Mouse (Mus musculus): Measurements from ENCODE around the gene Nuf2. TPM values are rescaled to one million over a fixed set of nuclear protein-coding genes. Genes with fewer than 3 reads are reported as not detected.

Gene Nuf2
- total and polyA plus RNA-seq, 3 experiments, result 53.5 to 119 (median 104) TPM

DNA sequence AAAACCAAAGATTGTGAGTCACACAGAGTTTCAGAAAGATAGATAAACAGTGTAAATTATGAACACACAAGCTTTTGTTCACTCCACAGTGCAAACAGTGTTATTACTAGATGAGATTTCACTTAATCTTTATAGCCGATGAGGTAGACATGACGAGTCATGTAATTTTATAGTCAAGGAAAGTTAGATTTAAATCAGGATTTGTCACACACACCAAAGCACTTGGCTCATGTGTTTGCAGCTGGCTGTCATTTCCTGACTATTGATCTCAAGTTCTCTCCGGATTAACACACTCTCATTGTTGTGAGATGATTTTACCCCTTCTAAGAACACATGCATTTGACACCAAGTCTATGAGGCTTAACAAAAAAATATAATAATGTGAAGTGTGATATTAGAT, 48.3 kb upstream of the Nuf2 start:
- H3K4me1 ChIP-seq (ENCODE audit: control insufficient read depth in 1 of 2, insufficient read depth in 2 of 2), result no peaks in the 10 kb centered on the region
- H3K9me3 ChIP-seq (replicated peaks; ENCODE audit: low read length), result no peaks in the 10 kb centered on the region
- TF ChIP-seq ZNF384 (IDR thresholded peaks at IDR 0.05; ENCODE audit: low read depth, low read length) (no peak), ELF1 (IDR thresholded peaks at IDR 0.05; ENCODE audit: low read depth, low read length) (no peak), POLR2AphosphoS2 (IDR thresholded peaks at IDR 0.05; ENCODE audit: low read depth, low read length) (no peak), USF2 (conservative IDR thresholded peaks at IDR 0.05; ENCODE audit: low read depth, low read length) (no peak), CHD2 (IDR thresholded peaks at IDR 0.05; ENCODE audit: low read length) (no peak), SMC3 (IDR thresholded peaks at IDR 0.05; ENCODE audit: low read depth, low read length) (no peak), MAFK (IDR thresholded peaks at IDR 0.05; ENCODE audit: insufficient replicate concordance, low read length) (no peak), JUND (conservative IDR thresholded peaks at IDR 0.05; ENCODE audit: low read depth, low read length) (no peak), KAT2A (IDR thresholded peaks at IDR 0.05; ENCODE audit: insufficient replicate concordance, low read length) (no peak), HCFC1 (IDR thresholded peaks at IDR 0.05; ENCODE audit: low read depth, low read length) (no peak), SIN3A (IDR thresholded peaks at IDR 0.05; ENCODE audit: low read length) (no peak), MAX (IDR thresholded peaks at IDR 0.05; ENCODE audit: low read length) (no peak), JUN (IDR thresholded peaks at IDR 0.05; ENCODE audit: insufficient read depth, low read depth, low read length) (no peak), IRF4 (IDR thresholded peaks at IDR 0.05; ENCODE audit: low read depth, low read length) (no peak), USF1 (IDR thresholded peaks at IDR 0.05; ENCODE audit: low read depth, low read length) (no peak), TCF12 (IDR thresholded peaks at IDR 0.05; ENCODE audit: low read depth, low read length) (no peak), E2F4 (IDR thresholded peaks at IDR 0.05; ENCODE audit: insufficient replicate concordance, low read depth, low read length) (no peak), NRF1 (IDR thresholded peaks at IDR 0.05; ENCODE audit: low read depth, low read length) (no peak), PAX5 (IDR thresholded peaks at IDR 0.05; ENCODE audit: low read length) (no peak), ZKSCAN1 (IDR thresholded peaks at IDR 0.05; ENCODE audit: borderline replicate concordance, low read depth, low read length) (no peak)
- dilution Hi-C loops (cut with MboI; ENCODE audit: extremely low pct_ligation_motif_present, extremely low pct_unique_long_range_greater_than_20kb, low sequenced_read_pairs) (no loop called here), in situ Hi-C loops (cut with MboI; ENCODE audit: low pct_ligation_motif_present, low pct_unique_long_range_greater_than_20kb, low sequenced_read_pairs) (no loop called here)
- no peak overlapping the region for H3K9ac ChIP-seq (ENCODE audit: insufficient read depth, low read depth)
- H3K4me2 ChIP-seq (ENCODE audit: insufficient read depth, low read depth, poor library complexity, severe bottlenecking), result no peak overlapping the region
- no peaks in the 10 kb centered on the region for H3K36me3 ChIP-seq (replicated peaks in 1 of 2; ENCODE audit: control insufficient read depth in 1 of 2, insufficient read depth in 1 of 2, low read length in 1 of 2)
- no peak overlapping the region for H3K4me3 ChIP-seq (replicated peaks in 1 of 3; ENCODE audit: low read depth in 2 of 3, low read length in 2 of 3, poor library complexity in 1 of 3)
- H3K27ac ChIP-seq (ENCODE audit: insufficient read depth, low read depth), result no peak overlapping the region
- no peak for DNase-seq (ENCODE audit: extremely low read depth)
- H3K27me3 ChIP-seq (replicated peaks), result peaks cover 2% of the 10 kb centered on the region
- no peaks in the 10 kb centered on the region for H3K79me2 ChIP-seq (replicated peaks; ENCODE audit: control insufficient read depth, extremely low read depth, insufficient read depth, poor library complexity, severe bottlenecking)

DNA sequence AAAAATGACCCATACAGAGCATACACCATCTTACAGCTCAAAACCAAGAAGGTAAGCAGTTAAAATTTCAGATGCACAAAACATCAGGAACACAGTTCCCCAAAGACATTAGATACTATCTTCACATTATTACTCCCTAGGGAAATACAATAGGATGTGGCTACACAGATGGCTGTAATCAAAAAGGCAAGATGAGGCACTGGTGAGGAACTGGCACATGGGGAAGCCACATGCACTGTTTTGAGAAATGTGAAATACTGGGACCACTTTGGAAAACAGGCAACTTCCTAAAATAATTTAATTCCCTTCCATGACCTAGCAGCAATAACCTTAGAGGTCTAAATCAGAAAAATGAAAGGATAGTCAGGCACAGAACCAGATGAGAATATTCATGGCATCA, 42.9 kb upstream of the Nuf2 start:
- Histone ChIP-seq H3K36me3 (replicated peaks in 1 of 2; ENCODE audit: control insufficient read depth in 1 of 2, insufficient read depth in 1 of 2, low read length in 1 of 2) (no peaks in the 10 kb centered on the region), H3K27me3 (replicated peaks) (no peaks in the 10 kb centered on the region), H3K4me1 (ENCODE audit: control insufficient read depth in 1 of 2, insufficient read depth in 2 of 2) (no peaks in the 10 kb centered on the region), H3K79me2 (replicated peaks; ENCODE audit: control insufficient read depth, extremely low read depth, insufficient read depth, poor library complexity, severe bottlenecking) (no peaks in the 10 kb centered on the region), H3K9ac (ENCODE audit: insufficient read depth, low read depth) (no peak overlapping the region), H3K27ac (ENCODE audit: insufficient read depth, low read depth) (no peak overlapping the region), H3K4me3 (replicated peaks in 1 of 3; ENCODE audit: low read depth in 2 of 3, low read length in 2 of 3, poor library complexity in 1 of 3) (no peak overlapping the region), H3K4me2 (ENCODE audit: insufficient read depth, low read depth, poor library complexity, severe bottlenecking) (no peak overlapping the region), H3K9me3 (replicated peaks; ENCODE audit: low read length) (no peaks in the 10 kb centered on the region)
- TF ChIP-seq MAZ (IDR thresholded peaks at IDR 0.05; ENCODE audit: low read depth, low read length) (no peak), ZNF384 (IDR thresholded peaks at IDR 0.05; ENCODE audit: low read depth, low read length) (no peak), SMC3 (IDR thresholded peaks at IDR 0.05; ENCODE audit: low read depth, low read length) (no peak), MAX (IDR thresholded peaks at IDR 0.05; ENCODE audit: low read length) (no peak), JUND (conservative IDR thresholded peaks at IDR 0.05; ENCODE audit: low read depth, low read length) (no peak), SIN3A (IDR thresholded peaks at IDR 0.05; ENCODE audit: low read length) (no peak), E2F4 (IDR thresholded peaks at IDR 0.05; ENCODE audit: insufficient replicate concordance, low read depth, low read length) (no peak), ZKSCAN1 (IDR thresholded peaks at IDR 0.05; ENCODE audit: borderline replicate concordance, low read depth, low read length) (no peak), CTCF (conservative IDR thresholded peaks at IDR 0.05 in 1 of 2, IDR thresholded peaks at IDR 0.05 in 1 of 2; ENCODE audit: low read depth in 2 of 2, low read length in 2 of 2) (no peak), MYC (IDR thresholded peaks at IDR 0.05; ENCODE audit: low read depth, low read length) (no peak), RAD21 (IDR thresholded peaks at IDR 0.05; ENCODE audit: low read depth, low read length) (no peak), HCFC1 (IDR thresholded peaks at IDR 0.05; ENCODE audit: low read depth, low read length) (no peak), BHLHE40 (IDR thresholded peaks at IDR 0.05; ENCODE audit: low read depth, low read length) (no peak), MXI1 (IDR thresholded peaks at IDR 0.05; ENCODE audit: low read depth, low read length) (no peak), USF2 (conservative IDR thresholded peaks at IDR 0.05; ENCODE audit: low read depth, low read length) (no peak), MEF2A (IDR thresholded peaks at IDR 0.05; ENCODE audit: borderline replicate concordance, low read depth, low read length) (no peak), PAX5 (IDR thresholded peaks at IDR 0.05; ENCODE audit: low read length) (no peak), UBTF (IDR thresholded peaks at IDR 0.05; ENCODE audit: low read depth, low read length) (no peak), ELF1 (IDR thresholded peaks at IDR 0.05; ENCODE audit: low read depth, low read length) (no peak), EP300 (IDR thresholded peaks at IDR 0.05; ENCODE audit: low read length) (no peak)
- DNase-seq (ENCODE audit: extremely low read depth), result no peak
- dilution Hi-C loops (cut with MboI; ENCODE audit: extremely low pct_ligation_motif_present, extremely low pct_unique_long_range_greater_than_20kb, low sequenced_read_pairs) (no loop called here), in situ Hi-C loops (cut with MboI; ENCODE audit: low pct_ligation_motif_present, low pct_unique_long_range_greater_than_20kb, low sequenced_read_pairs) (no loop called here)

All from CH12.LX (cell line).